Mouse (Mus musculus): ENCODE measurements around the gene Gm10428. TPM values are rescaled to one million over a fixed set of nuclear protein-coding genes. Genes with fewer than 3 reads are reported as not detected.
"Not testable (repeated sequence)": the region's sequence is repeated elsewhere in the genome, so short reads cannot be mapped to it uniquely, and the experiment has no call there.

Gene Gm10428
- polyA plus RNA-seq, 1 experiment: not detected

DNA sequence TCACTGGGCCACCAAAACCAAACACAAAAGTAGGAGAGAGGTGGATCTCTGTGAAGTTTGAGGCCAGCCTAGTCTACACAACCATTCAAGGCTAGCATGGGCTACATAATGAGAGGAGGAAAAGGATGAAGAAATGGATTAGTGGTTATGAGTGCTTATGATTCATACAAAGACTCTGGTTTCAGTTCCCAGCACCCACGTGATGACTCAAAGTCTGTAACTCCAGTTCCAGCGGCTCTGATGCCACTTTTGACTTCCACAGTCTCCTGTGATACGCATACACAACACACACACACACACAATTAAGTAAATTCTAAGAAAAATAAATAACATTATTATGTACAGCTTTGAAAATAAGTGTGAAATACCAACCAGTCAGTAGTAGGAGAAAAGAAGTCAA, 20.2 kb upstream of the Gm10428 start:
- H3K36me3 ChIP-seq (ENCODE audit: control insufficient read depth, insufficient read depth, low read length): no peaks in the 10 kb centered on the region
- H3K27me3 ChIP-seq (replicated peaks; ENCODE audit: control insufficient read depth, insufficient read depth, low read length): no peaks in the 10 kb centered on the region
- H3K4me3 ChIP-seq (ENCODE audit: insufficient read depth, low read depth, low read length): no peak overlapping the region
- DNase-seq: no peak
- H3K27ac ChIP-seq (ENCODE audit: insufficient read depth, low read depth, low read length): no peak overlapping the region
- TF ChIP-seq CTCF (conservative IDR thresholded peaks at IDR 0.05; ENCODE audit: insufficient read depth, insufficient read length, low read depth, low read length) (no peak), POLR2A (IDR thresholded peaks at IDR 0.05; ENCODE audit: low read depth, low read length) (no peak)
- no peaks in the 10 kb centered on the region for H3K4me1 ChIP-seq (ENCODE audit: control insufficient read depth, insufficient read depth, low read length)
- 85% methylated on average over 3 of the region's 3 CpGs for WGBS

- Histone ChIP-seq H3K27me3 (replicated peaks; ENCODE audit: control insufficient read depth, insufficient read depth, low read length) (no peaks in the 10 kb centered on the region; the same call in 1 of the 2 replicates), H3K36me3 (ENCODE audit: control insufficient read depth, insufficient read depth, low read length) (no peaks in the 10 kb centered on the region), H3K27ac (ENCODE audit: insufficient read depth, low read depth, low read length) (no peak overlapping the region), H3K4me3 (ENCODE audit: insufficient read depth, low read depth, low read length) (no peak overlapping the region), H3K4me1 (ENCODE audit: control insufficient read depth, insufficient read depth, low read length) (no peaks in the 10 kb centered on the region)
- TF ChIP-seq POLR2A (IDR thresholded peaks at IDR 0.05; ENCODE audit: low read depth, low read length) (no peak), CTCF (conservative IDR thresholded peaks at IDR 0.05; ENCODE audit: insufficient read depth, insufficient read length, low read depth, low read length) (no peak)
- DNase-seq: no peak
- WGBS: 98% methylated on average over 2 of the region's 2 CpGs
Observed at GRCm38 (mm10) chr11:62741186-62741585, 11.7 kb upstream of the Gm10428 start.

- Histone ChIP-seq H3K36me3 (ENCODE audit: control insufficient read depth, insufficient read depth, low read length) (no peaks in the 10 kb centered on the region), H3K27ac (ENCODE audit: insufficient read depth, low read depth, low read length) (no peak overlapping the region), H3K4me1 (ENCODE audit: control insufficient read depth, insufficient read depth, low read length) (no peaks in the 10 kb centered on the region), H3K27me3 (replicated peaks; ENCODE audit: control insufficient read depth, insufficient read depth, low read length) (no peaks in the 10 kb centered on the region; the same call in 1 of the 2 replicates), H3K4me3 (ENCODE audit: insufficient read depth, low read depth, low read length) (no peak overlapping the region)
- no peak for DNase-seq
- TF ChIP-seq CTCF (conservative IDR thresholded peaks at IDR 0.05; ENCODE audit: insufficient read depth, insufficient read length, low read depth, low read length) (no peak), POLR2A (IDR thresholded peaks at IDR 0.05; ENCODE audit: low read depth, low read length) (no peak)
- WGBS: 77% methylated on average over 10 of the region's 10 CpGs
Observed at GRCm38 (mm10) chr11:62742261-62742957, 10.5 kb upstream of the Gm10428 start.

GRCm38 (mm10) chr11:62744103-62744502, 8.8 kb upstream of the Gm10428 start:
- peak; percentile 73 for DNase-seq
- 44% methylated on average over 5 of the region's 5 CpGs for WGBS
- no peak overlapping the region for H3K27ac ChIP-seq (ENCODE audit: insufficient read depth, low read depth, low read length)
- no peaks in the 10 kb centered on the region for H3K4me1 ChIP-seq (ENCODE audit: control insufficient read depth, insufficient read depth, low read length)
- TF ChIP-seq POLR2A (IDR thresholded peaks at IDR 0.05; ENCODE audit: low read depth, low read length) (no peak), CTCF (conservative IDR thresholded peaks at IDR 0.05; ENCODE audit: insufficient read depth, insufficient read length, low read depth, low read length) (peak; percentile 88)
- H3K27me3 ChIP-seq (replicated peaks; ENCODE audit: control insufficient read depth, insufficient read depth, low read length): no peaks in the 10 kb centered on the region
- H3K36me3 ChIP-seq (ENCODE audit: control insufficient read depth, insufficient read depth, low read length): no peaks in the 10 kb centered on the region
- H3K4me3 ChIP-seq (ENCODE audit: insufficient read depth, low read depth, low read length): no peak overlapping the region

GRCm38 (mm10) chr11:62746001-62746533, 6.8 kb upstream of the Gm10428 start:
- peak overlapping the region; percentile 23 for H3K4me3 ChIP-seq (ENCODE audit: insufficient read depth, low read depth, low read length)
- H3K4me1 ChIP-seq (ENCODE audit: control insufficient read depth, insufficient read depth, low read length): no peaks in the 10 kb centered on the region
- no peak overlapping the region for H3K27ac ChIP-seq (ENCODE audit: insufficient read depth, low read depth, low read length)
- TF ChIP-seq CTCF (conservative IDR thresholded peaks at IDR 0.05; ENCODE audit: insufficient read depth, insufficient read length, low read depth, low read length) (peak; percentile 30; the same call in 1 of the 2 replicates), POLR2A (IDR thresholded peaks at IDR 0.05; ENCODE audit: low read depth, low read length) (no peak)
- peak; percentile 72 for DNase-seq
- H3K27me3 ChIP-seq (replicated peaks; ENCODE audit: control insufficient read depth, insufficient read depth, low read length): no peaks in the 10 kb centered on the region
- H3K36me3 ChIP-seq (ENCODE audit: control insufficient read depth, insufficient read depth, low read length): no peaks in the 10 kb centered on the region
- WGBS: 4% methylated on average over 27 of the region's 27 CpGs

DNA sequence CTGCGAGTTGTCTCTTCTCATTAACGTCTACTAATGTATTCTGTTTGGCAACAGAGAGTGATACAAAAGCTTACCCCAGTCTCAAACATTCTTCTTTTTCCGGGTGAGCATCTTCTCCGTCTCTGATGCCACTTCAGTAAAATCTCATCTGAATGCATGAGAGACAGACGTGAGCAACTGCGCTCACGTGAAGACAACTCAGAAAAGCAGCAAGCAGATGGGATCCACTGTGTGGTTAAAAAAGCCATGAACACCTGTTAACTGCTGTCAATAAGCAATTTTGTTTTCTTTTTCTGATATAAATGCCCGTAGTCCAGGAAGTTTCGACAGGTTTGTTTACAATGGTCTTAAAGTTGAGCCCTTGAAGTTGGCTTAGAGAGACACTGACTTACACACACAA, 5.7 kb upstream of the Gm10428 start:
- Histone ChIP-seq H3K4me1 (ENCODE audit: control insufficient read depth, insufficient read depth, low read length) (no peaks in the 10 kb centered on the region), H3K4me3 (ENCODE audit: insufficient read depth, low read depth, low read length) (no peak overlapping the region), H3K27ac (ENCODE audit: insufficient read depth, low read depth, low read length) (no peak overlapping the region), H3K36me3 (ENCODE audit: control insufficient read depth, insufficient read depth, low read length) (no peaks in the 10 kb centered on the region), H3K27me3 (replicated peaks; ENCODE audit: control insufficient read depth, insufficient read depth, low read length) (no peaks in the 10 kb centered on the region)
- WGBS: 78% methylated on average over 9 of the region's 9 CpGs
- TF ChIP-seq POLR2A (IDR thresholded peaks at IDR 0.05; ENCODE audit: low read depth, low read length): no peak
- TF ChIP-seq CTCF (conservative IDR thresholded peaks at IDR 0.05; ENCODE audit: insufficient read depth, insufficient read length, low read depth, low read length): no peak
- DNase-seq: no peak

GRCm38 (mm10) chr11:62748062-62748461, 4.8 kb upstream of the Gm10428 start:
- 90% methylated on average over 4 of the region's 4 CpGs for WGBS
- DNase-seq: no peak
- Histone ChIP-seq H3K36me3 (ENCODE audit: control insufficient read depth, insufficient read depth, low read length) (no peaks in the 10 kb centered on the region), H3K27ac (ENCODE audit: insufficient read depth, low read depth, low read length) (no peak overlapping the region), H3K4me3 (ENCODE audit: insufficient read depth, low read depth, low read length) (no peak overlapping the region), H3K4me1 (ENCODE audit: control insufficient read depth, insufficient read depth, low read length) (no peaks in the 10 kb centered on the region), H3K27me3 (replicated peaks; ENCODE audit: control insufficient read depth, insufficient read depth, low read length) (no peaks in the 10 kb centered on the region)
- TF ChIP-seq CTCF (conservative IDR thresholded peaks at IDR 0.05; ENCODE audit: insufficient read depth, insufficient read length, low read depth, low read length): no peak

GRCm38 (mm10) chr11:62749445-62749844, 3.5 kb upstream of the Gm10428 start:
- not testable (repeated sequence) for H3K4me3 ChIP-seq (ENCODE audit: insufficient read depth, low read depth, low read length); DNase-seq
- WGBS: 84% methylated on average over 13 of the region's 13 CpGs

More at GRCm38 (mm10) chr11:62749445-62749844, 3.5 kb upstream of the Gm10428 start:
- not testable (repeated sequence) for H3K36me3 ChIP-seq (ENCODE audit: control insufficient read depth, insufficient read depth, low read length); H3K4me1 ChIP-seq (ENCODE audit: control insufficient read depth, insufficient read depth, low read length); H3K27ac ChIP-seq (ENCODE audit: insufficient read depth, low read depth, low read length); H3K27me3 ChIP-seq (replicated peaks; ENCODE audit: control insufficient read depth, insufficient read depth, low read length)
